Mouse (Mus musculus) spleen, postnatal 14 days (tissue): ENCODE results near the gene Rps5.
A peak's percentile ranks its signal among the peaks of the same experiment; 100 is the strongest.
"Not testable (repeated sequence)": the region's sequence is repeated elsewhere in the genome, so short reads cannot be mapped to it uniquely, and the experiment has no call there.

Source experiments
- DNase-seq, 2 experiments: peaks; one replicate each; pipeline ENCODE4 v3.0.0; 2021 to 2022; ENCODE audit warnings: low spot score in 2 of 2

The Rps5 gene

DNA sequence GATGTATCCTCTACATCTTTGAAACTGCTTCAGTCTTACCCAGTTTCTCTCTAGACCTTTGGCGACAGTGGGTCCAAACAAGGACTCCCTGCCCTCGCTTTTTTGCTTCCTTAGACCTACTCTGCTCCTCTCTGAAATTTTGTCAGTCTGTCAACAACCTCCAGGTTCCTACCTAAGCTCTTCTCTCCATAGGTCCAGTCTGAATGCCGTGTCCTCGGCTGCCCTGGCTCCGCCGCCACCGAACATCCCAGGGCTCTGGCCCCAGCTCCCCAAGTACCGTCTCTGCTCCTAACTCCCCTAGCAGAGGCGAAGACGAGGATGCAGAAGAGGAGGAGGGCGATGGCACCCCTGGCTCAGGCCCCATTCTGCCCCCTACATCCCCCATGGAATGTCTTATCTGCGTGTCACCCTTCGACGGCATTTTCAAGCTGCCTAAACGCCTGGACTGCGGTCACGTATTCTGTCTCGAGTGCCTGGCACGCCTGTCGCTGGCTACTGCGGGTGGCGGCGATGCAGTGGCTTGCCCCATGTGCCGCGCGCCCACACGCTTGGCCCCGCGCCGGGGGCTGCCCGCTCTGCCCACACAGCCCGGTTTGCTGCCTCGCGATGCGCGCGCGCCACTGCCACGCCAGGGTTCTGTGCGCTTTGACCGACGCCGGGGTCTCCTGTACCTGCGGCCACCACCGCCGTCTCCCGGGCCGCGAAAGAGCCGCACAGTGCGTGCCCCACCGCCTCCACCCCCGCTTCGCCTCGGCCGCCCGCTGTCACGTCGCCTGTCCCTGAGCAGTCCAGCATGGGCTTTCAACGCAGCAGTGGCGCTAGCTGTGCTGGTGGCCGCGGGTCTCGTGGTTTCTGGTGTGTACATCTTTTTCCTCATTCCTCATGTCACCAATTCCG is 5.9 kb downstream of the Rps5 start:
- no peak for DNase-seq

- no peak for DNase-seq
Observed at GRCm38 (mm10) chr7:12933615-12934140, 11.6 kb downstream of the Rps5 start.

GRCm38 (mm10) chr7:12934808-12935207 is 12.7 kb downstream of the Rps5 start:
- no peak for DNase-seq

GRCm38 (mm10) chr7:12937254-12937803 is 15.2 kb downstream of the Rps5 start:
- not testable (repeated sequence) for DNase-seq

- DNase-seq: no peak
Observed at GRCm38 (mm10) chr7:12940599-12940998, 18.5 kb downstream of the Rps5 start.

- DNase-seq: no peak
Observed at GRCm38 (mm10) chr7:12943488-12943887, 21.4 kb downstream of the Rps5 start.

GRCm38 (mm10) chr7:12949032-12949871 is 27.2 kb downstream of the Rps5 start:
- peak; percentile 80 to 84 for DNase-seq

DNA sequence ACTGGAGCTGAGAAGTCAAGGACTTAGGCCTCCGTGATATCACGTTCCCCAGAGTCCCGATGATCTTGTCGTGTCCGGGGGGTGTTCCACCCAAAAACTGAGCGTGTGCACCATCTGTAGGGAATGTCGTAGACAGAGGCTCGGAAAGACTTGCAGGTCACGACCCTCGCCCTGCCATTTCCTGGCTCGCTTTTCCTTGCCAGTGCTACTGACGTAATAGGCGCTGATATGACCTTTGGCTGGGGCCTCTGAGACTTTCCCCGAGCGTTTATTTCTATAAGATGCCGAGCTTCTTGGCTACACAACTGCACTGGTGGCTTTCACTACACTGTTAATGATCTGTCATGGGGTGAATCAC is 27.8 kb downstream of the Rps5 start:
- DNase-seq: no peak

DNA sequence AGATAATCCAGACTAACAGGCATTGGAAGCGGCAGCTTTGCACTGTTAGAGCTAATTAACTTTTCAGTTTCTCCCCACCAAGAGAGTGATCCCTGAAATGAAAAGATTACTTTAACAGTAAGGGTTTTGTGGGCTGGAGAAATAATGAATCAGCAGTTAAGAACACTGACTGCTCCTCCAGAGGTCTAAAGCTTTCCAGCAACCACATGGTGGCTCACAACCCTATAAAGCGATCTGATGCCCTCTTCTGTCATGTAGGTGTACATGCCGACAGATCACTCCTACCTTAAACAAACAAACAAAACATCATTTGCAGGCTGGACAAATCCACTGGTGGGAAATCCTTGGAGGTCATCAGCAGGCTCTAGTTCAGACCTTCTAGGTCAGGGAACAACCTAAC is 32.8 kb downstream of the Rps5 start:
- no peak for DNase-seq

- DNase-seq: no peak
Observed at GRCm38 (mm10) chr7:12957511-12957910, 35.4 kb downstream of the Rps5 start.

- no peak for DNase-seq
Observed at GRCm38 (mm10) chr7:12958948-12959347, 36.9 kb downstream of the Rps5 start.

DNA sequence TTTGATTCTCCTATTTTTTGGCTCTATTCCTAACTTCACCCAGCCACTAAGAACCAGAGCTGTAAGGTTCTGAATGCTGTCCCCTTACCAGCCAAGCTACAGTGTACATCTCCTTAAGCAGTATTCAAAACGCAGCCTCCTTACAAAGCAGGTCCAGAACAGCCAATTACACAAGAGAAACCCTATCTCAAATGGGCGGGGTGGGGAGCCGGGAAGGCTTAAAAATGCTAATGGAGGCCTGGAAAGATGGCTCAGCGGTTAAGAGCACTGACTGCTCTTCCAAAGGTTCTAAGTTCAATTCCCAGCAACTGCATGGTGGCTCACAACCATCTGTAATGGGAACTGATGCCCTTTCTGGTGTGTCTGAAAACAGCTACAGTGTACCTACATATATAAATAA is 37.6 kb downstream of the Rps5 start:
- DNase-seq: no peak

DNA sequence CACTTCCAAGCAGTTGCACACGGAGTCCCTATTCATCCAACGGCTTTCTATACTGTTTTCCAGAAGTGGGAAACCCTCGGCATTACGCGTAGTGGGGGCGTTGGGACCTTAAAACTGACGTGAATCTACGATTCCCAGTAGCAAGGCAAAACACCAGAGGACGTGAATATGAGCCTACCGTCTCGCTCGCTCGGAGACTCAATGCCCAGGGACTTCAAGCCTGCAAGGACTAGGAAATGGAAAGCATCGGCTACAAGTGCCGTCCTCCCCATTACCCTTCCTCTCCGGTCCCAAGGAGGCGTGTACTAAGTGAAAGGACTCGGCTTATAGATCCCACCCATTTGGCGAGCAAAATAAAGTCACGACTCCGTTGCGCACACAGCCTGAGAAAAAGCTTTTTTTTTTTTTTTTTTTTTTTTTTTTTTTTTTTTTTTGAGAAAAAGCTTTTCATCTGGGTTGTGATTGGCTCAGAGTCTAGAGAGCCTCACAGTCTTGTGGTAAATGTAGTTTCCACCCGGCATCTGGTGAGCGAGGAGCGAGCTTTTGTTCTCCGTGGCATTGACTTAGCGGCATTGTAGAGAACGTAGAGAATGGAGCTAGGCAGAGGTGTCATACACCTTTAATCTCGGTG is 39.5 kb downstream of the Rps5 start:
- DNase-seq: peak in 1 of 2 experiments; percentile 40

DNA sequence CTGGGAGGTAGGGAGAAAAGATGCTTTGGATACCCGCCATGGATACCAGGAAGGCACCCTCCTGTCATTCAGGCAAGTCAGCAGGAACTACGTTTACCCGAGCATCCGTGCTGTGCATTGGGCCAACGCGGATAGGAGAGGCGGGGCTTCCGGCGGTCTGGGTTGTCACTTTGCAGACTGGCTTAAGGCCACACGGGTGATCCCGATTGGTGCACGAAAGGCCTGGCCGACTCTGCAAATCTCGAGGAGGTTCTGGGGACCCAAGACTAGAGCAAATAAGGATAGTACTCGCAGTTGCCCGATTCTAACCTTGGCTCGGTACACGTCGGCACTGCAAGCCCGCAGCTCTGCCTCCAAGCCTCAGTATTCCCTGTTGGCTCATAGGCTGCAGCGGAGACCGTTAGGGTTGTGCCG is 43.6 kb downstream of the Rps5 start, which contains the start of gene Zfp324:
Gene Zfp324 (plus strand): TSS at position 161 of the 414 bp plus-strand sequence.
- peak; percentile 69 to 78 for DNase-seq

- DNase-seq: peak; percentile 49 to 56
Observed at GRCm38 (mm10) chr7:12966104-12966845, 44.2 kb downstream of the Rps5 start.

GRCm38 (mm10) chr7:12970906-12971305 is 48.8 kb downstream of the Rps5 start:
- no peak for DNase-seq
